Mouse (Mus musculus): Measurements from ENCODE around the gene Sypl2.
A peak's percentile ranks its signal among the peaks of the same experiment; 100 is the strongest.

The Sypl2 gene

GRCm38 (mm10) chr3:108206731-108207375, 19.6 kb downstream of the Sypl2 start:
- DNase-seq (ENCODE audit: low read depth, low spot score): no peak

- DNase-seq (ENCODE audit: low read depth, low spot score): no peak
Observed at GRCm38 (mm10) chr3:108205601-108206000, 20.8 kb downstream of the Sypl2 start.

- DNase-seq (ENCODE audit: low read depth, low spot score): no peak
Observed at GRCm38 (mm10) chr3:108204470-108204869, 22.0 kb downstream of the Sypl2 start.

GRCm38 (mm10) chr3:108203621-108204325, 22.7 kb downstream of the Sypl2 start:
- no peak for DNase-seq (ENCODE audit: low read depth, low spot score)

GRCm38 (mm10) chr3:108203212-108203611, 23.2 kb downstream of the Sypl2 start:
- DNase-seq (ENCODE audit: low read depth, low spot score): no peak

- DNase-seq (ENCODE audit: low read depth, low spot score): no peak
Observed at GRCm38 (mm10) chr3:108202506-108202905, 23.9 kb downstream of the Sypl2 start.

- DNase-seq (ENCODE audit: low read depth, low spot score): peak; percentile 84
Observed at GRCm38 (mm10) chr3:108200329-108201323, 25.8 kb downstream of the Sypl2 start, which contains the start of gene Cyb561d1. TSS of gene Cyb561d1 (minus strand) at chr3:108201212.

- DNase-seq (ENCODE audit: low read depth, low spot score): no peak
Observed at GRCm38 (mm10) chr3:108199231-108199630, 27.2 kb downstream of the Sypl2 start.

- no peak for DNase-seq (ENCODE audit: low read depth, low spot score)
Observed at GRCm38 (mm10) chr3:108197066-108197497, 29.4 kb downstream of the Sypl2 start.

- DNase-seq (ENCODE audit: low read depth, low spot score): no peak
Observed at GRCm38 (mm10) chr3:108195941-108196590, 30.4 kb downstream of the Sypl2 start.

- DNase-seq (ENCODE audit: low read depth, low spot score): no peak
Observed at GRCm38 (mm10) chr3:108195287-108195686, 31.2 kb downstream of the Sypl2 start.

- DNase-seq (ENCODE audit: low read depth, low spot score): no peak
Observed at GRCm38 (mm10) chr3:108193686-108194085, 32.8 kb downstream of the Sypl2 start.

GRCm38 (mm10) chr3:108189897-108190296, 36.6 kb downstream of the Sypl2 start:
- DNase-seq (ENCODE audit: low read depth, low spot score): no peak

GRCm38 (mm10) chr3:108188716-108189490, 37.5 kb downstream of the Sypl2 start:
- no peak for DNase-seq (ENCODE audit: low read depth, low spot score)

GRCm38 (mm10) chr3:108187111-108187795, 39.2 kb downstream of the Sypl2 start:
- DNase-seq (ENCODE audit: low read depth, low spot score): no peak

GRCm38 (mm10) chr3:108186098-108187047, 40.1 kb downstream of the Sypl2 start, which contains the start of gene Amigo1:
TSS of gene Amigo1 (plus strand) at chr3:108186335.
- no peak for DNase-seq (ENCODE audit: low read depth, low spot score)

GRCm38 (mm10) chr3:108185460-108186097, 40.9 kb downstream of the Sypl2 start:
- DNase-seq (ENCODE audit: low read depth, low spot score): no peak

GRCm38 (mm10) chr3:108184742-108185141, 41.7 kb downstream of the Sypl2 start:
- no peak for DNase-seq (ENCODE audit: low read depth, low spot score)

Data from skeletal muscle tissue, adult 2 months (tissue).